8 mouse cellular contexts compared by ENCODE assay signal in genomic region chr16:32876831-32877230, GRCm38 (mm10). TPM values are rescaled to one million over a fixed set of nuclear protein-coding genes. Genes with fewer than 3 reads are reported as not detected.
DNase-seq lines count a peak whose midpoint lies in the region; ATAC-seq lines count a peak whose summit lies in the region.

No protein-coding gene starts in this region.

- peaks cover 11% of the 10 kb centered on the region for H3K4me1 ChIP-seq in kidney, embryonic 14.5 days (ENCODE audit: control insufficient read depth, insufficient read depth, low read length)
- H3K4me1 ChIP-seq in brown adipose tissue, adult 24 weeks (ENCODE audit: control insufficient read depth, insufficient read depth, insufficient read length, low read length) = peaks cover 5% of the 10 kb centered on the region; the same call in 1 of the 2 replicates
- peaks cover 35% of the 10 kb centered on the region for H3K4me1 ChIP-seq in hindbrain, embryonic 15.5 days (replicated peaks)
- peaks cover 15% of the 10 kb centered on the region for H3K4me1 ChIP-seq in midbrain, embryonic 13.5 days (replicated peaks)

- no peaks in the 10 kb centered on the region for H3K9me3 ChIP-seq in kidney, embryonic 14.5 days (ENCODE audit: control insufficient read depth, low read length)
- no peaks in the 10 kb centered on the region for H3K9me3 ChIP-seq in hindbrain, embryonic 15.5 days
- no peaks in the 10 kb centered on the region for H3K9me3 ChIP-seq in midbrain, embryonic 13.5 days

- no peak for ATAC-seq in kidney, embryonic 14.5 days (ENCODE audit: low FRiP score, low TSS enrichment)
- no peak for ATAC-seq in hindbrain, embryonic 15.5 days (ENCODE audit: low FRiP score, low read depth)
- ATAC-seq in midbrain, embryonic 13.5 days = no peak

- peak overlapping the region; percentile 68 for H3K4me2 ChIP-seq in kidney, embryonic 14.5 days (replicated peaks; ENCODE audit: low read depth, low read length)
- peak overlapping the region; percentile 86 for H3K4me2 ChIP-seq in hindbrain, embryonic 15.5 days
- H3K4me2 ChIP-seq in midbrain, embryonic 13.5 days (replicated peaks) = peak overlapping the region; percentile 58

- peak overlapping the region; percentile 89 for H3K9ac ChIP-seq in kidney, embryonic 14.5 days (ENCODE audit: low read depth, low read length)
- peak overlapping the region; percentile 91 for H3K9ac ChIP-seq in hindbrain, embryonic 15.5 days
- H3K9ac ChIP-seq in midbrain, embryonic 13.5 days (replicated peaks) = no peak overlapping the region

- peak overlapping the region; percentile 82 for H3K4me3 ChIP-seq in kidney, embryonic 14.5 days (ENCODE audit: low read length)
- peak overlapping the region; percentile 63 for H3K4me3 ChIP-seq in brown adipose tissue, adult 24 weeks (ENCODE audit: insufficient read depth, low read depth, low read length)
- H3K4me3 ChIP-seq in hindbrain, embryonic 15.5 days = peak overlapping the region; percentile 98
- peak overlapping the region; percentile 92 for H3K4me3 ChIP-seq in midbrain, embryonic 13.5 days (replicated peaks)

- no peaks in the 10 kb centered on the region for H3K27me3 ChIP-seq in kidney, embryonic 14.5 days (ENCODE audit: control insufficient read depth, insufficient read depth, low read length)
- no peaks in the 10 kb centered on the region for H3K27me3 ChIP-seq in hindbrain, embryonic 15.5 days
- no peaks in the 10 kb centered on the region for H3K27me3 ChIP-seq in midbrain, embryonic 13.5 days

- WGBS in kidney, embryonic 14.5 days = 23% methylated on average over 9 of the region's 9 CpGs
- WGBS in hindbrain, embryonic 15.5 days = 33% methylated on average over 9 of the region's 9 CpGs
- WGBS in midbrain, embryonic 13.5 days = 28% methylated on average over 9 of the region's 9 CpGs

- no peak for DNase-seq in kidney, postnatal 36 days
- no peak for DNase-seq in urinary bladder, adult 18-20 months (ENCODE audit: low spot score in 2 of 2)
- DNase-seq in adrenal gland, adult (ENCODE audit: inconsistent age in 2 of 2, low spot score in 1 of 2) = no peak
- no peak for DNase-seq in spleen, adult 12 weeks (ENCODE audit: low spot score)

- H3K36me3 ChIP-seq in kidney, embryonic 14.5 days (ENCODE audit: control insufficient read depth, insufficient read depth, low read length) = no peaks in the 10 kb centered on the region
- no peaks in the 10 kb centered on the region for H3K36me3 ChIP-seq in hindbrain, embryonic 15.5 days
- H3K36me3 ChIP-seq in midbrain, embryonic 13.5 days = no peaks in the 10 kb centered on the region

- no peak overlapping the region for H3K27ac ChIP-seq in kidney, embryonic 14.5 days (ENCODE audit: low read depth, low read length)
- no peak overlapping the region for H3K27ac ChIP-seq in brown adipose tissue, adult 24 weeks (replicated peaks; ENCODE audit: low read depth, low read length)
- no peak overlapping the region for H3K27ac ChIP-seq in hindbrain, embryonic 15.5 days (replicated peaks)
- H3K27ac ChIP-seq in midbrain, embryonic 13.5 days = no peak overlapping the region

RNA-seq across cellular contexts. Expression of gene Fyttd1, which starts 0.5 kb away (rescaled TPM):
- 119 and 155 TPM in 2 replicates for polyA plus RNA-seq in kidney, embryonic 14.5 days (2014; fragmentation: Nextera tagmentation; extraction: Ambion mirVana)
- 24.4 and 45.4 TPM in 2 replicates for polyA plus RNA-seq in brown adipose tissue, adult 24 weeks (2012; ENCODE audit: insufficient read depth, insufficient read length, missing spikeins)
- 106 and 109 TPM in 2 replicates for polyA plus RNA-seq in hindbrain, embryonic 15.5 days (2015; fragmentation: Nextera tagmentation; extraction: Ambion mirVana)
- 110 and 126 TPM in 2 replicates for polyA plus RNA-seq in midbrain, embryonic 13.5 days (2015; fragmentation: Nextera tagmentation; extraction: Ambion mirVana)

RNA-seq across cellular contexts. Expression of gene Rubcn, which starts 0.7 kb away (rescaled TPM):
- 12.1 and 15.2 TPM in 2 replicates for polyA plus RNA-seq in kidney, embryonic 14.5 days (2014; fragmentation: Nextera tagmentation; extraction: Ambion mirVana)
- 9.6 and 12.6 TPM in 2 replicates for polyA plus RNA-seq in brown adipose tissue, adult 24 weeks (2012; ENCODE audit: insufficient read depth, insufficient read length, missing spikeins)
- 36.1 and 38.4 TPM in 2 replicates for polyA plus RNA-seq in hindbrain, embryonic 15.5 days (2015; fragmentation: Nextera tagmentation; extraction: Ambion mirVana)
- polyA plus RNA-seq in midbrain, embryonic 13.5 days (2015; fragmentation: Nextera tagmentation; extraction: Ambion mirVana) = 26.2 and 29.2 TPM in 2 replicates

RNA-seq across cellular contexts. Expression of gene Lrch3, which starts 37.1 kb away (rescaled TPM):
- polyA plus RNA-seq in kidney, embryonic 14.5 days (2014; fragmentation: Nextera tagmentation; extraction: Ambion mirVana) = 19.7 and 32.7 TPM in 2 replicates
- 10.2 and 13.6 TPM in 2 replicates for polyA plus RNA-seq in brown adipose tissue, adult 24 weeks (2012; ENCODE audit: insufficient read depth, insufficient read length, missing spikeins)
- 39.6 and 39.9 TPM in 2 replicates for polyA plus RNA-seq in hindbrain, embryonic 15.5 days (2015; fragmentation: Nextera tagmentation; extraction: Ambion mirVana)
- 51.0 and 53.0 TPM in 2 replicates for polyA plus RNA-seq in midbrain, embryonic 13.5 days (2015; fragmentation: Nextera tagmentation; extraction: Ambion mirVana)
